Mouse (Mus musculus): ENCODE data around the gene Rcor2. TPM values are rescaled to one million over a fixed set of nuclear protein-coding genes. Genes with fewer than 3 reads are reported as not detected.

Gene Rcor2
- polyA plus RNA-seq, 1 experiment from 2014 or later, result 1.3 TPM

DNA sequence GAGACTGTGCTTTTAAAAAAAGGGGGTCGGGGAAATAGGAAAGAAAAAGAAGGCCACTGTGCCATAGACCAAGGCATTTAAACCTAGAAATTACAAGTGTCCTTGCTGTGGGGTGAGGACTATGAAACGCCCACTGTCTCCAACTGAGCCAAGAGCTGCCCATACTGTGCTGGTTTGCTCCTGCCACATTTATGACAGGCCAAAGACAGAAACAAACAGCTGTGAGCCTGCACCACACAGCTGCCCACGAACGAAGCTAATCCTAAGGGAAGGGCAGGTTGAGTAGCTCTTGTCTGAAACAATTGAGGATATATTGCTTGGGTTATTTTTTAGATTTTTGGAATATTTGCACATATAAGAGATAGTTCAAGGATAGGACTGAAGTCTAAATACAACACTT, 49.7 kb downstream of the Rcor2 start:
- Histone ChIP-seq H3K27ac (ENCODE audit: low read length) (no peak overlapping the region), H3K36me3 (ENCODE audit: insufficient read depth, low read length) (no peaks in the 10 kb centered on the region), H3K9me3 (ENCODE audit: low read length) (no peaks in the 10 kb centered on the region), H3K9ac (replicated peaks; ENCODE audit: low read depth) (no peak overlapping the region), H3K4me1 (ENCODE audit: insufficient read depth, low read depth, low read length) (peaks cover 5% of the 10 kb centered on the region; the same call in 1 of the 2 replicates), H3K4me3 (ENCODE audit: low read depth, low read length) (no peak overlapping the region), H3K27me3 (replicated peaks; ENCODE audit: insufficient read depth, low read length) (no peaks in the 10 kb centered on the region), H3K4me2 (replicated peaks; ENCODE audit: low read depth, low read length) (no peak overlapping the region)
- no peak for ATAC-seq
- TF ChIP-seq CTCF (IDR thresholded peaks at IDR 0.05), result no peak
- TF ChIP-seq EP300 (IDR thresholded peaks at IDR 0.05), result no peak
- WGBS, result 70% methylated on average over 4 of the region's 4 CpGs
- DNase-seq (ENCODE audit: low spot score), result no peak

DNA sequence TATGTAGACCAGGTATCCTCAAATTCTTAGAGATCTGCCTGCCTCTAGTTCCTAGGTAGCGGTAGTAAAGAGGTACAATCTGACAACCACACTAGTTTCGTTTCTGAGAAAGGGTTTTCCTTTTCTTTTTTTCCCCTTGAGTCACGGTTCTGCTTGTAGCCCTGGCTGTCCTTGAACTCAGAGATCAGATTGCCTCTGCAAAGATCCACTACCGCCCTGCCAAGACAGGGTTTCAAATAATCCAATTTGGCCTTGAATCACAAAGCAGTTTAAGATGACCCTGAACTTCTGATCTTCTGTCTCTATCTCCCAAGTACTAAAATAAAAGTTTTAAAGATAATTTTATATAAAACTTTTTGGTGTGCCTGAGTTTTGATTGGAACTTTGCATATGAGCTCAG, 50.6 kb downstream of the Rcor2 start:
- Histone ChIP-seq H3K27me3 (replicated peaks; ENCODE audit: insufficient read depth, low read length) (no peaks in the 10 kb centered on the region), H3K4me3 (ENCODE audit: low read depth, low read length) (no peak overlapping the region), H3K4me2 (replicated peaks; ENCODE audit: low read depth, low read length) (no peak overlapping the region), H3K27ac (ENCODE audit: low read length) (no peak overlapping the region), H3K36me3 (ENCODE audit: insufficient read depth, low read length) (no peaks in the 10 kb centered on the region), H3K9me3 (ENCODE audit: low read length) (no peaks in the 10 kb centered on the region), H3K9ac (replicated peaks; ENCODE audit: low read depth) (no peak overlapping the region), H3K4me1 (ENCODE audit: insufficient read depth, low read depth, low read length) (peaks cover 5% of the 10 kb centered on the region; the same call in 1 of the 2 replicates)
- no peak for ATAC-seq
- TF ChIP-seq CTCF (IDR thresholded peaks at IDR 0.05) (no peak), EP300 (IDR thresholded peaks at IDR 0.05) (no peak)
- 79% methylated on average over 4 of the region's 4 CpGs for WGBS
- no peak for DNase-seq (ENCODE audit: low spot score)

- H3K27ac ChIP-seq (ENCODE audit: low read length), result no peak overlapping the region
- no peaks in the 10 kb centered on the region for H3K9me3 ChIP-seq (ENCODE audit: low read length)
- DNase-seq (ENCODE audit: low spot score) (no peak), ATAC-seq (no peak)
- H3K4me3 ChIP-seq (ENCODE audit: low read depth, low read length), result no peak overlapping the region
- H3K36me3 ChIP-seq (ENCODE audit: insufficient read depth, low read length), result no peaks in the 10 kb centered on the region
- no peak for TF ChIP-seq EP300 (IDR thresholded peaks at IDR 0.05)
- H3K27me3 ChIP-seq (replicated peaks; ENCODE audit: insufficient read depth, low read length), result no peaks in the 10 kb centered on the region
- WGBS, result 27% methylated on average over 2 of the region's 2 CpGs
- H3K9ac ChIP-seq (replicated peaks; ENCODE audit: low read depth), result no peak overlapping the region
- no peak overlapping the region for H3K4me2 ChIP-seq (replicated peaks; ENCODE audit: low read depth, low read length)
- H3K4me1 ChIP-seq (ENCODE audit: insufficient read depth, low read depth, low read length), result peaks cover 5% of the 10 kb centered on the region; the same call in 1 of the 2 replicates
Measured at GRCm38 (mm10) chr19:7320181-7320580, 53.1 kb downstream of the Rcor2 start.

DNA sequence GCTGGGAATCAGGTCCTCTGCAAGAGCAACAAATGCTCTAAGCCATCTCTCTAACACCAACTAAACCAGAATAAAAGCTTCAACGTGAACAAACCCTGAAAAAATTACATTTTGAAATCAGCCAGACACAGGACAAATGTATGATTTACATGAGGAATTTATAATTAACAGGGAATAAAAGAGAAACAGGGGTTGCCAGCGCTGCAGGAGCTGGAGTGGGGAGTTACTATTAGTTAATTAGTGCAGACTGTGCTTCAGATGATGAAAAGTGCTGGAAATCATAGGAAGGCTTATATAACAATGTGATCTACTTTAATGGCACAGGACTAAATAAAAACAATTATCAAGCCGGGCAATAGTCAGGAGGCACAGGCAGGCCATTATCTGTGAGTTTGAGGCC, 54.3 kb downstream of the Rcor2 start:
- H3K27ac ChIP-seq (ENCODE audit: low read length), result no peak overlapping the region
- H3K4me2 ChIP-seq (replicated peaks; ENCODE audit: low read depth, low read length), result no peak overlapping the region
- TF ChIP-seq CTCF (IDR thresholded peaks at IDR 0.05) (no peak), EP300 (IDR thresholded peaks at IDR 0.05) (no peak)
- WGBS, result 86% methylated on average over 3 of the region's 3 CpGs
- no peaks in the 10 kb centered on the region for H3K9me3 ChIP-seq (ENCODE audit: low read length)
- H3K4me3 ChIP-seq (ENCODE audit: low read depth, low read length), result no peak overlapping the region
- H3K36me3 ChIP-seq (ENCODE audit: insufficient read depth, low read length), result no peaks in the 10 kb centered on the region
- H3K27me3 ChIP-seq (replicated peaks; ENCODE audit: insufficient read depth, low read length), result no peaks in the 10 kb centered on the region
- DNase-seq (ENCODE audit: low spot score) (no peak), ATAC-seq (no peak)
- peaks cover 5% of the 10 kb centered on the region; the same call in 1 of the 2 replicates for H3K4me1 ChIP-seq (ENCODE audit: insufficient read depth, low read depth, low read length)
- H3K9ac ChIP-seq (replicated peaks; ENCODE audit: low read depth), result no peak overlapping the region

Other genes starting within 250 kb of the Rcor2 start
- gene Fermt3, start 247.9 kb upstream of the Rcor2 start, polyA plus RNA-seq (2015; fragmentation: Nextera tagmentation; extraction: Ambion mirVana), result 15.8 and 16.0 TPM in 2 replicates
- gene Stip1, start 227.4 kb upstream of the Rcor2 start, polyA plus RNA-seq (2015; fragmentation: Nextera tagmentation; extraction: Ambion mirVana), result 51.8 and 58.5 TPM in 2 replicates
- 16.0 and 19.4 TPM in 2 replicates for gene Macrod1, start 210.5 kb upstream of the Rcor2 start, polyA plus RNA-seq (2015; fragmentation: Nextera tagmentation; extraction: Ambion mirVana)
- 0.17 and 0.19 TPM in 2 replicates for gene Flrt1, start 161.6 kb upstream of the Rcor2 start, polyA plus RNA-seq (2015; fragmentation: Nextera tagmentation; extraction: Ambion mirVana)
- gene Otub1, start 61.0 kb upstream of the Rcor2 start, polyA plus RNA-seq (2015; fragmentation: Nextera tagmentation; extraction: Ambion mirVana), result 107 and 119 TPM in 2 replicates
- 889 and 976 TPM in 2 replicates for gene Cox8a, start 49.7 kb upstream of the Rcor2 start, polyA plus RNA-seq (2015; fragmentation: Nextera tagmentation; extraction: Ambion mirVana)
- gene Naa40, start 26.1 kb upstream of the Rcor2 start, polyA plus RNA-seq (2015; fragmentation: Nextera tagmentation; extraction: Ambion mirVana), result 16.6 and 17.7 TPM in 2 replicates
- 29.8 and 35.9 TPM in 2 replicates for gene Mark2, start 74.5 kb downstream of the Rcor2 start, polyA plus RNA-seq (2015; fragmentation: Nextera tagmentation; extraction: Ambion mirVana)
- 16.1 and 17.2 TPM in 2 replicates for gene Spindoc, start 115.7 kb downstream of the Rcor2 start, polyA plus RNA-seq (2015; fragmentation: Nextera tagmentation; extraction: Ambion mirVana)
- 4.4 and 5.0 TPM in 2 replicates for gene 2700081O15Rik, start 150.3 kb downstream of the Rcor2 start, polyA plus RNA-seq (2015; fragmentation: Nextera tagmentation; extraction: Ambion mirVana)
- 122 and 132 TPM in 2 replicates for gene Rtn3, start 216.0 kb downstream of the Rcor2 start, polyA plus RNA-seq (2015; fragmentation: Nextera tagmentation; extraction: Ambion mirVana)
- 20.0 and 21.6 TPM in 2 replicates for gene Atl3, start 226.7 kb downstream of the Rcor2 start, polyA plus RNA-seq (2015; fragmentation: Nextera tagmentation; extraction: Ambion mirVana)

All from lung, postnatal 0 days (tissue).